Mouse (Mus musculus) hindbrain, postnatal 0 days (tissue): ENCODE data around the gene Rorc. TPM values are rescaled to one million over a fixed set of nuclear protein-coding genes. Genes with fewer than 3 reads are reported as not detected.

Experiments used
- ATAC-seq: fragments of 200-750 bp; cut with Nextera tagmentation; 2 replicates; pipeline ENCODE4 v1.8.0; 2017; ENCODE audit warnings: mild to moderate bottlenecking, moderate TSS enrichment, moderate library complexity
- DNase-seq: peaks from one replicate; pipeline ENCODE4 v3.0.0-alpha.2; 2015; ENCODE audit warnings: low spot score
- H3K27ac ChIP-seq: fragments of 300-500 bp; sonication (generic); 2 replicates; pipeline ENCODE4 v1.5.1; 2014; ENCODE audit warnings: mild to moderate bottlenecking
- H3K27me3 ChIP-seq: fragments of 300-500 bp; sonication (generic); 2 replicates; pipeline ENCODE4 v1.6.1; 2014; ENCODE audit warnings: low read length, mixed read lengths; ENCODE audit not compliant: insufficient read depth
- H3K36me3 ChIP-seq: fragments of 300-500 bp; sonication (generic); 2 replicates; pipeline ENCODE4 v1.6.1; 2014; ENCODE audit warnings: low read length, mixed read lengths; ENCODE audit not compliant: insufficient read depth
- H3K4me1 ChIP-seq: fragments of 300-500 bp; sonication (generic); 2 replicates; pipeline ENCODE4 v1.6.1; 2014; ENCODE audit warnings: antibody characterized with exemption, low read length, mixed read lengths; ENCODE audit not compliant: insufficient read depth
- H3K4me2 ChIP-seq: fragments of 300-500 bp; sonication (generic); 2 replicates; pipeline ENCODE4 v1.6.1; 2014; ENCODE audit warnings: low read depth, mild to moderate bottlenecking, low read length, moderate library complexity, mixed read lengths
- H3K4me3 ChIP-seq: fragments of 300-500 bp; sonication (generic); 2 replicates; pipeline ENCODE4 v1.5.1; 2014; ENCODE audit warnings: low read length
- H3K9ac ChIP-seq: fragments of 300-500 bp; sonication (generic); replicated peaks from 2 replicates; pipeline ENCODE4 v1.6.1; 2014; ENCODE audit warnings: mild to moderate bottlenecking, low read length, moderate library complexity, mixed read lengths
- H3K9me3 ChIP-seq: fragments of 300-500 bp; sonication (generic); 2 replicates; pipeline ENCODE4 v1.6.1; 2016; ENCODE audit warnings: low read length, mixed read lengths
- CTCF ChIP-seq: IDR thresholded peaks from 2 replicates; pipeline ENCODE4 v1.5.1; 2016; ENCODE audit warnings: antibody characterized with exemption, control low read depth, low read depth
- WGBS: fragments of 180-500 bp; shearing (Covaris S2); extraction: QIAGEN DNeasy Blood & Tissue Kit; methylation state at CpG from one replicate; pipeline ENCODE4 v1.1.7; 2014; 5-methylcytosine and 5-hydroxymethylcytosine counted together
- polyA plus RNA-seq: library from polyadenylated mRNA; unstranded; fragments of >200 nt; fragmentation: Nextera tagmentation; extraction: Ambion mirVana; gene quantifications from 2 replicates; pipeline ENCODE4 v1.2.1, GENCODE M21; 2015
- total RNA-seq: library from RNA; depleted of rRNA; stranded (reverse); fragments of >200 nt; gene quantifications from 2 replicates; pipeline ENCODE4 v1.2.3, GENCODE M21; 2014

Rorc gene
- total and polyA plus RNA-seq, 2 experiments from 2014 or later = 0.45 to 1.5 TPM

DNA sequence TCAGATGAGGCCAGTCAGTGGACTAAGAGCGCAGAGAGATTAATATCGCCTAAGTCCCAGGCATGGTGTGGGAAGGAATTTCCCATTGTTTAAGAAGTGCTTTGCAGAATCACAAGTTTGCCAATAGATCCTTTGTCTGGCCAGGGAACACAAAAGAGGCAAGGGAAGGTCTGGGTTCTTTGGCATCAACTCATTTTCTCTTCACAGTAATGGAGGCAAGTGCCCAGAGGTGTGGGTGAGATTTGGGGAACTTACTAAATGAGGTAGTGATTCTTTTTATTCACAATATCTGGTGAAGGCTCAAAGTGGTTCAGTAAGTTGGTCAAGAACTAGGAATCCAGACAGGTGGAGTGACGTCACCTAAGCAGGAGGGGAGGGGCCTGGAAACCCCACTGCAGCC is 27.7 kb upstream of the Rorc start:
- WGBS = 66% methylated on average over 3 of the region's 3 CpGs
- Histone ChIP-seq H3K9ac (no peak overlapping the region), H3K4me1 (0 out of 2 replicates have a peak, but pooled peaks cover 4% of the 10 kb centered on the region), H3K27me3 (no peaks in the 10 kb centered on the region), H3K4me3 (no peak overlapping the region), H3K27ac (no peak overlapping the region), H3K36me3 (no peaks in the 10 kb centered on the region), H3K9me3 (no peaks in the 10 kb centered on the region), H3K4me2 (no peak overlapping the region)
- ATAC-seq = no peak
- TF ChIP-seq CTCF = no peak
- no peak for DNase-seq

DNA sequence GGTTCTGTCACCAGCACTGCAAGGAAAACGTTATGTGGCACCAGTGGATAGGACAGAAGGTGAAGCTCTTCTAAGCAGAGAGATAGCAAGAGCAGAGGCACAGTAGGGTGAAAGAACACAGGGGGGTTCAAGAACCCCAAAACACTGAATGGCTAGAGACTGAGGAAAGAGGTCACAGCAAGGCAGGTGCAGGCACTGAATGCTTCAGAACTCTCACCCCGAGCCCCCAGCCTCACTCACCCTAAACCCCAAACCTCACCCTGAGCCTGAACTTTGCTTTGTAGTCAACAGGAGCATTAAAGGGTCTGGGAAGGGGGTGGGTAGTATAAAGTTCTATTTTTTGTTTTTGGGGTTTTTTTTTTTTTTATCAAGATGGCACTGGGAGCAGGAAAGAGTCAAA is 24.4 kb upstream of the Rorc start:
- H3K4me2 ChIP-seq = no peak overlapping the region
- no peak for ATAC-seq
- no peak for DNase-seq
- 86% methylated on average over 2 of the region's 2 CpGs for WGBS
- H3K9ac ChIP-seq = no peak overlapping the region
- TF ChIP-seq CTCF = no peak
- no peak overlapping the region for H3K4me3 ChIP-seq
- H3K36me3 ChIP-seq = no peaks in the 10 kb centered on the region
- no peaks in the 10 kb centered on the region for H3K9me3 ChIP-seq
- H3K27me3 ChIP-seq = no peaks in the 10 kb centered on the region
- H3K4me1 ChIP-seq = no peaks in the 10 kb centered on the region
- no peak overlapping the region for H3K27ac ChIP-seq

DNA sequence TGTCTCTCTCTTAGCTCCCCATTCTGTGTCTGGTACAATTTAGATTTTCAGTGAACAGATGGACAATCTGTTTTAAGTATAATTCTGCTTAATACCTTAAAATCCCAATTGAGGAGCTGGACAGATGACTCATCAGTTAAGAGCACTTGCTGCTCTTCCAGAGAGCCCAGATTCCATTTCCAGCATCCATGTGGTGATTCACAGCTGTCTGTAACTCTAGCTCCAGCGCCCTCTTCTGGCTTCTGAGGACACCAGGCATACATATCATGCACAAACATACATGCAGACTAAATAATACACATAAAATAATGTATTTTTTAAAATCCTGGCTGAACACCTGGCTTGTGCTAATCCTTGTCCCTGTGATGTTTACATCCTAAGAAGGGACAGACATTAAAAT is 11.8 kb upstream of the Rorc start:
- Histone ChIP-seq H3K4me1 (no peaks in the 10 kb centered on the region; the same call in 1 of the 2 replicates), H3K9ac (no peak overlapping the region), H3K4me3 (no peak overlapping the region), H3K27ac (no peak overlapping the region), H3K36me3 (no peaks in the 10 kb centered on the region), H3K9me3 (0 out of 2 replicates have a peak, but pooled peaks cover 2% of the 10 kb centered on the region), H3K27me3 (no peaks in the 10 kb centered on the region), H3K4me2 (no peak overlapping the region)
- WGBS = 2% methylated on average over 1 of the region's 1 CpGs
- DNase-seq (peak; percentile 69), ATAC-seq (no peak)
- TF ChIP-seq CTCF = peak; percentile 65

- no peak for TF ChIP-seq CTCF
- Histone ChIP-seq H3K4me3 (peak within 1 kb of the TSS; percentile 49), H3K4me2 (peak within 1 kb of the TSS; percentile 76), H3K9me3 (no peaks in the 10 kb centered on the region), H3K4me1 (no peaks in the 10 kb centered on the region; the same call in 1 of the 2 replicates), H3K9ac (peak within 1 kb of the TSS; percentile 80), H3K27me3 (no peaks in the 10 kb centered on the region), H3K27ac (no peak within 1 kb of the TSS), H3K36me3 (no peaks in the 10 kb centered on the region)
- no peak for ATAC-seq
- WGBS = 31% methylated on average over 7 of the region's 7 CpGs
- DNase-seq = no peak
Measured at GRCm38 (mm10) chr3:94362138-94362537, 10.5 kb upstream of the Rorc start, which contains the start of gene C2cd4d. Gene C2cd4d (plus strand): TSS chr3:94362438.

- peak overlapping the region; percentile 76 for H3K4me2 ChIP-seq
- ATAC-seq = peak; percentile 65
- no peaks in the 10 kb centered on the region for H3K9me3 ChIP-seq
- peak; percentile 65 for DNase-seq
- no peaks in the 10 kb centered on the region for H3K36me3 ChIP-seq
- peak overlapping the region; percentile 49 for H3K4me3 ChIP-seq
- H3K4me1 ChIP-seq = no peaks in the 10 kb centered on the region; the same call in 1 of the 2 replicates
- peak overlapping the region; percentile 56; the same call in 1 of the 2 replicates for H3K27ac ChIP-seq
- H3K27me3 ChIP-seq = no peaks in the 10 kb centered on the region
- 6% methylated on average over 97 of the region's 97 CpGs for WGBS
- H3K9ac ChIP-seq = peak overlapping the region; percentile 80
- no peak for TF ChIP-seq CTCF
Measured at GRCm38 (mm10) chr3:94363291-94364153, 9.1 kb upstream of the Rorc start.

- 5% methylated on average over 23 of the region's 23 CpGs for WGBS
- peak overlapping the region; percentile 76 for H3K4me2 ChIP-seq
- H3K4me3 ChIP-seq = peak overlapping the region; percentile 49
- H3K9me3 ChIP-seq = no peaks in the 10 kb centered on the region
- H3K27ac ChIP-seq = peak overlapping the region; percentile 56; the same call in 1 of the 2 replicates
- TF ChIP-seq CTCF = no peak; the same call in 1 of the 2 replicates
- H3K4me1 ChIP-seq = no peaks in the 10 kb centered on the region; the same call in 1 of the 2 replicates
- no peak for DNase-seq
- peak; percentile 39 for ATAC-seq
- H3K27me3 ChIP-seq = no peaks in the 10 kb centered on the region
- no peaks in the 10 kb centered on the region for H3K36me3 ChIP-seq
- H3K9ac ChIP-seq = peak overlapping the region; percentile 80
Measured at GRCm38 (mm10) chr3:94364154-94364526, 8.5 kb upstream of the Rorc start.

DNA sequence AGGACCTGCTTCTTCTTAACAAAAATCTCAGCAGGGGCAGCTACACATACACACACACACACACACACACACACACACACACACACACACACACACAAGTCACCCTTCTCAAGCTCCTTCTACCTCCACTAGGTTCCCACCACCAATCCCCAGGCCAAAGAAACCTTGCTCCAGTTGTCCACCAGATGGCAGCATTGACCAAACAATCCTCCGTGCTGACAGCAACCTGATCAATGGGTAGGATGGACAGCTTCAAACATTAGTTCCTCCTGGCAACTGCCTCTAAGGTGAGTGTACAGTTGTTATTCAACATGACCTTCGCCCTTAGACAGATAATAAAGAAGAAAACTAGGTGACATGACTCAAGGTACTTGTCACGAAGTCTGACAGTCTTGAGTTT is 5.8 kb upstream of the Rorc start:
- Histone ChIP-seq H3K4me3 (no peak overlapping the region), H3K4me2 (no peak overlapping the region), H3K36me3 (no peaks in the 10 kb centered on the region), H3K27me3 (no peaks in the 10 kb centered on the region), H3K9me3 (no peaks in the 10 kb centered on the region), H3K4me1 (no peaks in the 10 kb centered on the region; the same call in 1 of the 2 replicates), H3K27ac (no peak overlapping the region), H3K9ac (no peak overlapping the region)
- WGBS = 24% methylated on average over 3 of the region's 3 CpGs
- DNase-seq (peak; percentile 89), ATAC-seq (peak; percentile 59; the same call in 1 of the 2 replicates)
- peak; percentile 97 for TF ChIP-seq CTCF
